Mouse (Mus musculus) C2C12 (cell line): ENCODE results near the gene Magi1. TPM values are rescaled to one million over a fixed set of nuclear protein-coding genes. Genes with fewer than 3 reads are reported as not detected.

Experiments
- H3K27me3 ChIP-seq: one replicate; pipeline ENCODE4 v1.6.1; 2011; ENCODE audit not compliant: control insufficient read depth, insufficient read depth, insufficient read length
- H3K36me3 ChIP-seq: one replicate; pipeline ENCODE4 v1.6.1; 2011; ENCODE audit not compliant: control insufficient read depth, insufficient read depth
- H3K4me3 ChIP-seq: one replicate; pipeline ENCODE4 v1.5.1; 2011; ENCODE audit warnings: mild to moderate bottlenecking, control low read depth; ENCODE audit not compliant: poor library complexity, insufficient read depth, severe bottlenecking
- H3K79me2 ChIP-seq: one replicate; pipeline ENCODE4 v1.6.1; 2011; ENCODE audit not compliant: control insufficient read depth, insufficient read depth
- H3K79me3 ChIP-seq: one replicate; pipeline ENCODE4 v1.6.1; 2011; ENCODE audit warnings: low read depth, control low read depth
- H3ac ChIP-seq: one replicate; pipeline ENCODE3; 2011; ENCODE audit warnings: low read depth; ENCODE audit not compliant: control insufficient read depth, insufficient read length
- CEBPB ChIP-seq: IDR thresholded peaks from one replicate; pipeline ENCODE4 v1.6.1; 2011; ENCODE audit warnings: low read depth, mild to moderate bottlenecking, control low read depth, moderate library complexity
- CTCF ChIP-seq: IDR thresholded peaks from one replicate; pipeline ENCODE4 v1.5.1; 2011; ENCODE audit not compliant: control insufficient read depth, insufficient read depth, insufficient read length
- FOSL1 ChIP-seq: IDR thresholded peaks from one replicate; pipeline ENCODE4 v1.8.0; 2011; ENCODE audit warnings: mild to moderate bottlenecking, low read length; ENCODE audit not compliant: poor library complexity, insufficient read depth, severe bottlenecking
- MAX ChIP-seq: IDR thresholded peaks from one replicate; pipeline ENCODE4 v1.6.1; 2011; ENCODE audit warnings: mild to moderate bottlenecking, control low read depth
- MYOD1 ChIP-seq: IDR thresholded peaks from one replicate; pipeline ENCODE4 v1.6.1; 2011; ENCODE audit warnings: low read depth; ENCODE audit not compliant: control insufficient read depth, insufficient read length
- MYOG ChIP-seq: IDR thresholded peaks from one replicate; pipeline ENCODE4 v1.6.1; 2011; ENCODE audit not compliant: control insufficient read depth, insufficient read length; ENCODE audit errors: extremely low read depth
- USF1 ChIP-seq: IDR thresholded peaks from one replicate; pipeline ENCODE4 v1.6.1; 2011; ENCODE audit warnings: low read depth, mild to moderate bottlenecking, control low read depth, moderate library complexity
- polyA plus RNA-seq: library from polyadenylated mRNA; unstranded; fragments of >200 nt; fragmentation: generic; extraction: Trizol; gene quantifications from one replicate; pipeline ENCODE4 v1.2.1, GENCODE M21; 2012; ENCODE audit warnings: missing spikeins

The Magi1 gene
- polyA plus RNA-seq, 1 experiment, result 3.8 TPM

GRCm38 (mm10) chr6:94075228-94075627, 208.5 kb downstream of the Magi1 start:
- Histone ChIP-seq H3ac (no peak overlapping the region), H3K4me3 (no peak overlapping the region), H3K79me3 (peaks cover 3% of the 10 kb centered on the region), H3K27me3 (no peaks in the 10 kb centered on the region), H3K79me2 (no peaks in the 10 kb centered on the region), H3K36me3 (no peaks in the 10 kb centered on the region)
- no peak for TF ChIP-seq USF1
- TF ChIP-seq MYOD1, result no peak
- no peak for TF ChIP-seq CTCF
- no peak for TF ChIP-seq MYOG
- no peak for TF ChIP-seq CEBPB
- no peak for TF ChIP-seq FOSL1

GRCm38 (mm10) chr6:94071676-94072075, 212.0 kb downstream of the Magi1 start:
- H3ac ChIP-seq, result no peak overlapping the region
- no peaks in the 10 kb centered on the region for H3K36me3 ChIP-seq
- no peak for TF ChIP-seq FOSL1
- no peak for TF ChIP-seq MYOG
- TF ChIP-seq CTCF, result no peak
- no peak for TF ChIP-seq MYOD1
- H3K79me3 ChIP-seq, result no peaks in the 10 kb centered on the region
- no peak overlapping the region for H3K4me3 ChIP-seq
- no peaks in the 10 kb centered on the region for H3K79me2 ChIP-seq
- no peaks in the 10 kb centered on the region for H3K27me3 ChIP-seq

- no peaks in the 10 kb centered on the region for H3K79me3 ChIP-seq
- H3K36me3 ChIP-seq, result no peaks in the 10 kb centered on the region
- no peaks in the 10 kb centered on the region for H3K27me3 ChIP-seq
- no peak for TF ChIP-seq CTCF
- TF ChIP-seq CEBPB, result no peak
- no peak for TF ChIP-seq USF1
- TF ChIP-seq FOSL1, result no peak
- TF ChIP-seq MYOG, result no peak
- no peak for TF ChIP-seq MAX
- no peak for TF ChIP-seq MYOD1
- H3ac ChIP-seq, result no peak overlapping the region
- H3K79me2 ChIP-seq, result no peaks in the 10 kb centered on the region
- H3K4me3 ChIP-seq, result no peak overlapping the region
Observed at GRCm38 (mm10) chr6:94070702-94071101, 213.0 kb downstream of the Magi1 start.

GRCm38 (mm10) chr6:94069421-94069820, 214.3 kb downstream of the Magi1 start:
- H3K27me3 ChIP-seq, result no peaks in the 10 kb centered on the region

GRCm38 (mm10) chr6:94067741-94068450, 215.8 kb downstream of the Magi1 start:
- no peaks in the 10 kb centered on the region for H3K27me3 ChIP-seq
- no peak overlapping the region for H3K4me3 ChIP-seq
- H3K36me3 ChIP-seq, result no peaks in the 10 kb centered on the region
- H3K79me2 ChIP-seq, result no peaks in the 10 kb centered on the region
- no peaks in the 10 kb centered on the region for H3K79me3 ChIP-seq
- H3ac ChIP-seq, result no peak overlapping the region
- TF ChIP-seq MYOD1 (no peak), MAX (no peak), FOSL1 (no peak), USF1 (no peak), MYOG (no peak), CEBPB (no peak), CTCF (no peak)

More at GRCm38 (mm10) chr6:94069421-94069820, 214.3 kb downstream of the Magi1 start:
- no peaks in the 10 kb centered on the region for H3K36me3 ChIP-seq
- H3K4me3 ChIP-seq, result no peak overlapping the region
- H3K79me3 ChIP-seq, result no peaks in the 10 kb centered on the region
- TF ChIP-seq MYOD1, result no peak
- TF ChIP-seq FOSL1, result no peak
- no peak for TF ChIP-seq MAX
- TF ChIP-seq USF1, result no peak
- no peak for TF ChIP-seq MYOG
- TF ChIP-seq CTCF, result no peak
- TF ChIP-seq CEBPB, result no peak
- no peaks in the 10 kb centered on the region for H3K79me2 ChIP-seq
- H3ac ChIP-seq, result no peak overlapping the region

GRCm38 (mm10) chr6:94064832-94065231, 218.9 kb downstream of the Magi1 start:
- no peaks in the 10 kb centered on the region for H3K27me3 ChIP-seq
- no peaks in the 10 kb centered on the region for H3K36me3 ChIP-seq
- H3K4me3 ChIP-seq, result no peak overlapping the region
- no peaks in the 10 kb centered on the region for H3K79me3 ChIP-seq
- no peak for TF ChIP-seq MAX
- no peak for TF ChIP-seq CEBPB
- no peak for TF ChIP-seq CTCF
- TF ChIP-seq MYOD1, result no peak
- no peak for TF ChIP-seq FOSL1
- TF ChIP-seq USF1, result no peak
- TF ChIP-seq MYOG, result no peak
- no peak overlapping the region for H3ac ChIP-seq
- H3K79me2 ChIP-seq, result peaks cover 7% of the 10 kb centered on the region
